Mouse (Mus musculus): ENCODE results near the gene Olfr56.
"Not testable (repeated sequence)": the region's sequence is repeated elsewhere in the genome, so short reads cannot be mapped to it uniquely, and the experiment has no call there.

DNA sequence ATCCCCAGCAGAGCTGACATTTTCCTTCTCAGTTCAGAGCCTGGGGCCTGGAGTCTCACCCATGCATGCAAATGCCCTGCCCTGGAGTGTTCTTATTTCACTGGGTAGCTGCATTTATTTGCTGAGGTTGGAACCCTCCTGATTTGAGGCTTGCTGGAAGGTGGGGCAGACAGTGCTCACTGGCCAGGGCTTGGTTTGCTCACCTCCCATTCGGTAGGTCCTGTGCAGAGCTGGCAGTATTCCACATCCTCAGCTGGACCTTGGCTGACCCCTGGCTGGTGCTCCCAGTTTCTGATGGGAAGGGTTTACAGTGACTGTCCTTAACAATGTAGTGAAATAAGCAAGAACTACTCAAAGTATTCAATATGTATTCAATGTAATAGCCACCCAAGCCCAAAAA lies 44.8 kb upstream of the Olfr56 start:
- not testable (repeated sequence) for TF ChIP-seq POLR2A (IDR thresholded peaks at IDR 0.05; ENCODE audit: insufficient read depth, low read length); EP300 (IDR thresholded peaks at IDR 0.05; ENCODE audit: insufficient read depth, low read depth, low read length)
